Mouse (Mus musculus): Measurements from ENCODE around the gene 1810043G02Rik.

DNA sequence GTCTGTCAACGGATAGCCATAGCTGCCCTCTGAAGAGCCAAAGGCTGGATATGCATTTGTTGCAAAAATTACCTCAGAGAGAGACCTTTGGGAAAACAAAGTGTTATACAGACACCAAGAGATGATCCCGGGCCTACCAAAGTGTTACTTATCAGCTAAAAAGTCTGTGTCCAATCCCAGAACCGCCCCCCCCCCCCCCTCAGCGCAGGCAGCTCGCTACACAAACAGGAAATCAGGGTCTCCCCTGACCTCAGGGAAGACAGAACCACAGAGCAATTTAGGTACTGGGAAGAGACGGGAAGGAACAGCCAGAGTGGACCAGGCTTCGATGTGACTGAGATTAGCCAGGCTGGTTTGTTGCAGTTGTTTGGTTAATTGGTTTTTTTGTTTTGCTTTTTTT is 28.9 kb downstream of the 1810043G02Rik start:
- no peak for TF ChIP-seq MAFK (IDR thresholded peaks at IDR 0.05; ENCODE audit: insufficient read depth, low read depth, low read length)
- no peak for TF ChIP-seq ZNF384 (IDR thresholded peaks at IDR 0.05; ENCODE audit: low read depth, low read length)
- TF ChIP-seq CHD2 (IDR thresholded peaks at IDR 0.05; ENCODE audit: low read depth, low read length), result no peak
- no peak for TF ChIP-seq ZC3H11A (IDR thresholded peaks at IDR 0.05; ENCODE audit: borderline replicate concordance, low read depth, low read length)
- no peak for TF ChIP-seq HCFC1 (IDR thresholded peaks at IDR 0.05; ENCODE audit: borderline replicate concordance, insufficient read depth, low read length)
